Mouse (Mus musculus): ENCODE measurements around the gene Magea1. TPM values are rescaled to one million over a fixed set of nuclear protein-coding genes. Genes with fewer than 3 reads are reported as not detected.
"Not testable (repeated sequence)": the region's sequence is repeated elsewhere in the genome, so short reads cannot be mapped to it uniquely, and the experiment has no call there.

Magea1 gene
- total RNA-seq (2017) = not detected in 2 replicates

GRCm38 (mm10) chrX:155089693-155090092 lies at the start of gene Magea1:
Gene Magea1, minus strand, starts transcription at chrX:155089793.
- not testable (repeated sequence) for ATAC-seq (replicated peaks in 1 of 2; ENCODE audit: insufficient read depth in 1 of 2, low FRiP score in 2 of 2, low TSS enrichment in 1 of 2, low read depth in 1 of 2, poor library complexity in 2 of 2, severe bottlenecking in 2 of 2)

DNA sequence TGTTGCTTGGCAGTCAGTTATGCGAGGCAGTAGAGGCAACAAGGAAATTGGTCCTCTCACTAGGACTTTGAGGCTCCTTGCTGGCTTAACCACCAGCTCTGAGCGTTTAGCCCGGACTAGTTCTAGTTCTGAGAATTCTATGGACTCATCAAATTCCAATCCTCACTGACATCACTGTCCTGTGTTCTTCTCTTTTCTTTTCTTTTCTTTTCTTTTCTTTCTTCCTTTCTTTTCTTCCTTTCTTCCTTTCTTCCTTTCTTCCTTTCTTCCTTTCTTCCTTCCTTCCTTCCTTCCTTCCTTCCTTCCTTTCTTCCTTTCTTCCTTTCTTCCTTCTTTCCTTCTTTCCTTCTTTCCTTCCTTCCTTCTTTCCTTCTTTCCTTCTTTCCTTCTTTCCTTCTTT lies 38.7 kb upstream of the Magea1 start, which contains the start of gene Cldn34b2:
Gene Cldn34b2 (minus strand): TSS at position 101 of the 400 bp plus-strand sequence.
- not testable (repeated sequence) for ATAC-seq (replicated peaks in 1 of 2; ENCODE audit: insufficient read depth in 1 of 2, low FRiP score in 2 of 2, low TSS enrichment in 1 of 2, low read depth in 1 of 2, poor library complexity in 2 of 2, severe bottlenecking in 2 of 2)

GRCm38 (mm10) chrX:155098024-155098423 lies 8.4 kb upstream of the Magea1 start:
- ATAC-seq (replicated peaks in 1 of 2; ENCODE audit: insufficient read depth in 1 of 2, low FRiP score in 2 of 2, low TSS enrichment in 1 of 2, low read depth in 1 of 2, poor library complexity in 2 of 2, severe bottlenecking in 2 of 2) = no peak

DNA sequence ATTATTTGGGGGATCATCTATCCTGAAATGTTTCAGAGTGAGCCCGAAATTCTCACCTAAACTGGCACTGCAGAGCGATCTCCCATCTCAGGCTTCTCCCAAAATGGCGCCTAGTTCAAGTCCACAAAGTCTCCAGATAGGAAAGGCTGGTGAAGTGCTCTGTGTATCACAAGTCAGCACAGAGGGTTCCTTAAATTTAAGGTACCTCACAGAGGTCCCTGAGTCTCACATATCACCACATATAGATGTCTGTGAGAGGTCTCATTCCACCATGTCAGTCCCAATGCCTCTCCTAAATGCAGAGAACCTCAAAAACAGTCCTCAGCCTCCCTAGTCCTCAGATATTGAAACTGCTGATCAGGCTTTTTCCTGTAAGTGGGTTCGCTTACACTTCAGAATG lies 4.0 kb upstream of the Magea1 start, which contains the start of gene Magea2:
Gene Magea2 (minus strand): TSS at position 101 of the 400 bp plus-strand sequence.
- ATAC-seq (replicated peaks in 1 of 2; ENCODE audit: insufficient read depth in 1 of 2, low FRiP score in 2 of 2, low TSS enrichment in 1 of 2, low read depth in 1 of 2, poor library complexity in 2 of 2, severe bottlenecking in 2 of 2) = not testable (repeated sequence)

DNA sequence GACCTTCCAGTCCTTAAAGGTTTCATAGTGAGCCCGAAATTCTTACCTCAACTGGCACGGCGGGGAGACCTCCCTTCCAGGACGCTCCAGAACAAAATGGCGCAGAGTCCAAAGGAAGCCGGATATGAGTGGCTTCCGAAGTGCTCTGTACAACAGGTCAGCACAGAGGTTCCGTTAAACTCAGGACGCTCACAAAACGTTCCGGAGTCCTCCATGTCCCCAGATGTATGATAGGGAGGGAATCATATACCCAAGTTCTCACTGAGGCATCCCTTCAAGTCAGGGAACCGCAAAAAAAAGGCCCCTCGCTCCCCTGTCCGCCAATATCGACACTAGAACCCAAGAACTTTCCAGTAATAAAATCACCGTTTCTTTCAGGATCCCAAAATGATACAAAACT lies 26.5 kb downstream of the Magea1 start, which contains the start of gene Magea5:
Gene Magea5 (minus strand): TSS at position 101 of the 400 bp plus-strand sequence.
- not testable (repeated sequence) for ATAC-seq (replicated peaks in 1 of 2; ENCODE audit: insufficient read depth in 1 of 2, low FRiP score in 2 of 2, low TSS enrichment in 1 of 2, low read depth in 1 of 2, poor library complexity in 2 of 2, severe bottlenecking in 2 of 2)

Other genes starting within 250 kb of the Magea1 start
- not detected in 2 replicates for gene Cldn34b1, start 199.5 kb downstream of the Magea1 start, total RNA-seq (2017)
- gene Magea6, start 153.8 kb downstream of the Magea1 start, total RNA-seq (2017) = not detected in 2 replicates
- not detected in 2 replicates for gene Magea3, start 140.3 kb downstream of the Magea1 start, total RNA-seq (2017)
- gene Magea8, start 93.9 kb downstream of the Magea1 start, total RNA-seq (2017) = not detected in 2 replicates
- not detected in 2 replicates for gene Magea5, start 26.6 kb downstream of the Magea1 start, total RNA-seq (2017)
- not detected in 2 replicates for gene Magea2, start 3.9 kb upstream of the Magea1 start, total RNA-seq (2017)
- gene Cldn34b2, start 38.6 kb upstream of the Magea1 start, total RNA-seq (2017) = not detected in 2 replicates
- 128 and 184 TPM in 2 replicates for gene Sat1, start 126.7 kb upstream of the Magea1 start, total RNA-seq (2017)
- 32.4 and 40.9 TPM in 2 replicates for gene Acot9, start 172.7 kb upstream of the Magea1 start, total RNA-seq (2017)

All from hematopoietic stem cell, adult 5-6 weeks (primary cell).